Mouse (Mus musculus) hindbrain, embryonic 12.5 days (tissue): ENCODE measurements around the gene Slc16a13. TPM values are rescaled to one million over a fixed set of nuclear protein-coding genes. Genes with fewer than 3 reads are reported as not detected.

Experiments
- ATAC-seq: fragments of 200-750 bp; cut with Nextera tagmentation; 2 replicates; pipeline ENCODE4 v1.8.0; 2017; ENCODE audit warnings: moderate TSS enrichment; ENCODE audit not compliant: low FRiP score
- H3K27ac ChIP-seq: fragments of 300-500 bp; sonication (generic); 2 replicates; pipeline ENCODE4 v1.5.1; 2016; ENCODE audit warnings: mild to moderate bottlenecking
- H3K27me3 ChIP-seq: fragments of 300-500 bp; sonication (generic); 2 replicates; pipeline ENCODE4 v1.6.1; 2016; ENCODE audit warnings: mild to moderate bottlenecking
- H3K36me3 ChIP-seq: fragments of 300-500 bp; sonication (generic); 2 replicates; pipeline ENCODE4 v1.6.1; 2016; ENCODE audit warnings: mild to moderate bottlenecking
- H3K4me1 ChIP-seq: fragments of 300-500 bp; sonication (generic); 2 replicates; pipeline ENCODE4 v1.6.1; 2016
- H3K4me2 ChIP-seq: fragments of 300-500 bp; sonication (generic); replicated peaks from 2 replicates; pipeline ENCODE4 v1.6.1; 2016; ENCODE audit warnings: mild to moderate bottlenecking
- H3K4me3 ChIP-seq: fragments of 300-500 bp; sonication (generic); 2 replicates; pipeline ENCODE4 v1.5.1; 2016; ENCODE audit warnings: mild to moderate bottlenecking
- H3K9ac ChIP-seq: fragments of 300-500 bp; sonication (generic); 2 replicates; pipeline ENCODE4 v1.6.1; 2016; ENCODE audit warnings: mild to moderate bottlenecking, moderate library complexity
- H3K9me3 ChIP-seq: fragments of 300-500 bp; sonication (generic); replicated peaks from 2 replicates; pipeline ENCODE4 v1.6.1; 2016; ENCODE audit warnings: mild to moderate bottlenecking
- WGBS: fragments of 180-500 bp; shearing (Covaris S2); methylation state at CpG from one replicate; pipeline ENCODE4 v1.1.7; 2016; 5-methylcytosine and 5-hydroxymethylcytosine counted together
- polyA plus RNA-seq: library from polyadenylated mRNA; unstranded; fragments of >200 nt; fragmentation: Nextera tagmentation; extraction: Ambion mirVana; gene quantifications from 2 replicates; pipeline ENCODE4 v1.2.1, GENCODE M21; 2016

Gene Slc16a13
- polyA plus RNA-seq, 1 experiment from 2014 or later, result 20.8 TPM

- WGBS, result under 1% methylated on average over 19 of the region's 19 CpGs
- peak overlapping the region; percentile 29; the same call in 1 of the 2 replicates for H3K9ac ChIP-seq
Observed at GRCm38 (mm10) chr11:70228828-70229227, 8.0 kb upstream of the Slc16a13 start.

GRCm38 (mm10) chr11:70227661-70228245 is 6.9 kb upstream of the Slc16a13 start:
- no peak overlapping the region for H3K9ac ChIP-seq
- no peak overlapping the region for H3K4me3 ChIP-seq

More at GRCm38 (mm10) chr11:70228828-70229227, 8.0 kb upstream of the Slc16a13 start:
- Histone ChIP-seq H3K4me2 (peak overlapping the region; percentile 42), H3K36me3 (no peaks in the 10 kb centered on the region), H3K9me3 (no peaks in the 10 kb centered on the region), H3K27me3 (peaks cover 72% of the 10 kb centered on the region), H3K27ac (no peak overlapping the region), H3K4me3 (peak overlapping the region; percentile 24), H3K4me1 (peaks cover 40% of the 10 kb centered on the region)
- ATAC-seq, result peak; percentile 42; the same call in 1 of the 2 replicates

GRCm38 (mm10) chr11:70227126-70227525 is 6.3 kb upstream of the Slc16a13 start:
- H3K4me2 ChIP-seq, result 0 out of 2 replicates have a peak overlapping the region, but pooled peaks have one; percentile 45
- H3K4me1 ChIP-seq, result peaks cover 32% of the 10 kb centered on the region
- no peaks in the 10 kb centered on the region for H3K9me3 ChIP-seq
- H3K27ac ChIP-seq, result no peak overlapping the region
- ATAC-seq, result no peak
- H3K9ac ChIP-seq, result no peak overlapping the region
- H3K36me3 ChIP-seq, result no peaks in the 10 kb centered on the region
- H3K27me3 ChIP-seq, result peaks cover 77% of the 10 kb centered on the region
- WGBS, result 32% methylated on average over 5 of the region's 5 CpGs
- no peak overlapping the region; the same call in 1 of the 2 replicates for H3K4me3 ChIP-seq

More at GRCm38 (mm10) chr11:70227661-70228245, 6.9 kb upstream of the Slc16a13 start:
- no peak for ATAC-seq
- WGBS, result 89% methylated on average over 4 of the region's 4 CpGs
- Histone ChIP-seq H3K4me1 (peaks cover 34% of the 10 kb centered on the region), H3K9me3 (no peaks in the 10 kb centered on the region), H3K4me2 (peak overlapping the region; percentile 17; the same call in 1 of the 2 replicates), H3K27ac (no peak overlapping the region), H3K36me3 (no peaks in the 10 kb centered on the region), H3K27me3 (peaks cover 77% of the 10 kb centered on the region)

- 5% methylated on average over 18 of the region's 18 CpGs for WGBS
- H3K4me3 ChIP-seq, result peak overlapping the region; percentile 20
- H3K9ac ChIP-seq, result peak overlapping the region; percentile 32; the same call in 1 of the 2 replicates
- H3K36me3 ChIP-seq, result no peaks in the 10 kb centered on the region
- H3K27me3 ChIP-seq, result peaks cover 77% of the 10 kb centered on the region
- H3K4me1 ChIP-seq, result peaks cover 38% of the 10 kb centered on the region
- H3K27ac ChIP-seq, result no peak overlapping the region
- no peak for ATAC-seq
- peak overlapping the region; percentile 45 for H3K4me2 ChIP-seq
- H3K9me3 ChIP-seq, result no peaks in the 10 kb centered on the region
Observed at GRCm38 (mm10) chr11:70226602-70226890, 5.7 kb upstream of the Slc16a13 start.

GRCm38 (mm10) chr11:70225798-70226601 is 5.1 kb upstream of the Slc16a13 start:
- ATAC-seq, result no peak
- Histone ChIP-seq H3K4me3 (peak overlapping the region; percentile 20), H3K9me3 (no peaks in the 10 kb centered on the region), H3K27me3 (peaks cover 77% of the 10 kb centered on the region), H3K27ac (no peak overlapping the region), H3K4me1 (peaks cover 40% of the 10 kb centered on the region), H3K9ac (peak overlapping the region; percentile 32; the same call in 1 of the 2 replicates), H3K36me3 (no peaks in the 10 kb centered on the region), H3K4me2 (peak overlapping the region; percentile 45)
- WGBS, result 16% methylated on average over 27 of the region's 27 CpGs

GRCm38 (mm10) chr11:70223724-70224123 is 2.9 kb upstream of the Slc16a13 start:
- Histone ChIP-seq H3K27me3 (peaks cover 54% of the 10 kb centered on the region), H3K4me3 (no peak overlapping the region), H3K27ac (no peak overlapping the region), H3K4me1 (peaks cover 38% of the 10 kb centered on the region), H3K9ac (no peak overlapping the region), H3K4me2 (no peak overlapping the region), H3K36me3 (0 out of 2 replicates have a peak, but pooled peaks cover 2% of the 10 kb centered on the region), H3K9me3 (no peaks in the 10 kb centered on the region)
- no peak for ATAC-seq
- 86% methylated on average over 9 of the region's 9 CpGs for WGBS

- peak overlapping the region; percentile 84 for H3K27ac ChIP-seq
- H3K9ac ChIP-seq, result peak overlapping the region; percentile 62
- H3K36me3 ChIP-seq, result peaks cover 17% of the 10 kb centered on the region
- peaks cover 48% of the 10 kb centered on the region for H3K27me3 ChIP-seq
- H3K4me1 ChIP-seq, result peaks cover 39% of the 10 kb centered on the region
- H3K4me3 ChIP-seq, result peak overlapping the region; percentile 53
- WGBS, result 11% methylated on average over 14 of the region's 14 CpGs
- H3K4me2 ChIP-seq, result peak overlapping the region; percentile 86
- no peaks in the 10 kb centered on the region for H3K9me3 ChIP-seq
- no peak for ATAC-seq
Observed at GRCm38 (mm10) chr11:70221603-70222500, 988 bp upstream of the Slc16a13 start.

- Histone ChIP-seq H3K4me2 (peak overlapping the region; percentile 86), H3K4me1 (peaks cover 30% of the 10 kb centered on the region), H3K4me3 (peak overlapping the region; percentile 53), H3K9me3 (no peaks in the 10 kb centered on the region), H3K27ac (peak overlapping the region; percentile 84), H3K9ac (peak overlapping the region; percentile 75), H3K27me3 (peaks cover 48% of the 10 kb centered on the region), H3K36me3 (peaks cover 21% of the 10 kb centered on the region)
- WGBS, result 1% methylated on average over 24 of the region's 24 CpGs
- ATAC-seq, result no peak
Observed at GRCm38 (mm10) chr11:70220323-70220722, 541 bp downstream of the Slc16a13 start.

GRCm38 (mm10) chr11:70219873-70220272 is 991 bp downstream of the Slc16a13 start:
- peak overlapping the region; percentile 86 for H3K4me2 ChIP-seq
- peaks cover 33% of the 10 kb centered on the region for H3K4me1 ChIP-seq
- H3K27me3 ChIP-seq, result peaks cover 48% of the 10 kb centered on the region

GRCm38 (mm10) chr11:70218741-70219470 is 2.0 kb downstream of the Slc16a13 start:
- ATAC-seq, result no peak
- peaks cover 43% of the 10 kb centered on the region for H3K4me1 ChIP-seq

More at GRCm38 (mm10) chr11:70219873-70220272, 991 bp downstream of the Slc16a13 start:
- 54% methylated on average over 7 of the region's 7 CpGs for WGBS
- Histone ChIP-seq H3K27ac (peak overlapping the region; percentile 84), H3K9ac (peak overlapping the region; percentile 75), H3K9me3 (no peaks in the 10 kb centered on the region), H3K4me3 (peak overlapping the region; percentile 53), H3K36me3 (peaks cover 21% of the 10 kb centered on the region)
- no peak for ATAC-seq

GRCm38 (mm10) chr11:70218039-70218438 is 2.8 kb downstream of the Slc16a13 start:
- H3K9me3 ChIP-seq, result no peaks in the 10 kb centered on the region
- no peak overlapping the region for H3K27ac ChIP-seq
- ATAC-seq, result no peak
- peaks cover 47% of the 10 kb centered on the region for H3K4me1 ChIP-seq
- peaks cover 21% of the 10 kb centered on the region for H3K36me3 ChIP-seq
- H3K4me3 ChIP-seq, result no peak overlapping the region
- H3K9ac ChIP-seq, result no peak overlapping the region
- 92% methylated on average over 4 of the region's 4 CpGs for WGBS
- no peak overlapping the region for H3K4me2 ChIP-seq
- peaks cover 51% of the 10 kb centered on the region for H3K27me3 ChIP-seq

More at GRCm38 (mm10) chr11:70218741-70219470, 2.0 kb downstream of the Slc16a13 start:
- 89% methylated on average over 15 of the region's 15 CpGs for WGBS
- peak overlapping the region; percentile 75; the same call in 1 of the 2 replicates for H3K9ac ChIP-seq
- H3K9me3 ChIP-seq, result no peaks in the 10 kb centered on the region
- H3K4me2 ChIP-seq, result peak overlapping the region; percentile 86
- H3K27ac ChIP-seq, result no peak overlapping the region
- H3K36me3 ChIP-seq, result peaks cover 21% of the 10 kb centered on the region
- H3K4me3 ChIP-seq, result peak overlapping the region; percentile 53; the same call in 1 of the 2 replicates
- H3K27me3 ChIP-seq, result peaks cover 48% of the 10 kb centered on the region
